ENCODE assay signal across 13 mouse cellular contexts in genomic region chr11:105921275-105921674, GRCm38 (mm10). TPM values are rescaled to one million over a fixed set of nuclear protein-coding genes. Genes with fewer than 3 reads are reported as not detected.
"Had no signal": no experiment of that assay in that cellular context is flagged by ENCODE, and none has a peak within 500 bp of the region (broad histone marks: within the 10 kb centered on the region; RNA-seq: fewer than 3 reads in every experiment).

No protein-coding gene starts in this region.

- H3K4me3 ChIP-seq: limb, embryonic 13.5 days; midbrain, embryonic 10.5 days; myocyte; neural tube, embryonic 12.5 days had no signal

- DNase-seq: kidney, adult 8-10 months; kidney, postnatal 36 days; left cerebral cortex, postnatal 4 days; lung, adult 18-20 months; midbrain, embryonic 14.5 days; right cerebral cortex, postnatal 14 days; thymus, postnatal 4 days had no signal

- H3K4me1 ChIP-seq: limb, embryonic 13.5 days; midbrain, embryonic 10.5 days; neural tube, embryonic 12.5 days had no signal

- H3K27ac ChIP-seq: limb, embryonic 13.5 days; midbrain, embryonic 10.5 days; neural tube, embryonic 12.5 days had no signal

- H3K4me2 ChIP-seq: limb, embryonic 13.5 days; neural tube, embryonic 12.5 days had no signal

- H3K9me3 ChIP-seq: limb, embryonic 13.5 days; midbrain, embryonic 10.5 days; neural tube, embryonic 12.5 days had no signal

- H3K27me3 ChIP-seq: limb, embryonic 13.5 days; neural tube, embryonic 12.5 days had no signal

- ATAC-seq: inflammation-experienced regulatory T-cells, adult 6 months; intestine, postnatal 0 days had no signal

- H3K9ac ChIP-seq: limb, embryonic 13.5 days; neural tube, embryonic 12.5 days had no signal

RNA-seq across cellular contexts. Expression of gene Ace, which starts 46.5 kb away (rescaled TPM):
- polyA plus RNA-seq: inflammation-experienced regulatory T-cells, adult 6 months had no signal
